Mouse (Mus musculus): Measurements from ENCODE around the gene Usp16.
"Not testable (repeated sequence)": the region's sequence is repeated elsewhere in the genome, so short reads cannot be mapped to it uniquely, and the experiment has no call there.

The Usp16 gene

DNA sequence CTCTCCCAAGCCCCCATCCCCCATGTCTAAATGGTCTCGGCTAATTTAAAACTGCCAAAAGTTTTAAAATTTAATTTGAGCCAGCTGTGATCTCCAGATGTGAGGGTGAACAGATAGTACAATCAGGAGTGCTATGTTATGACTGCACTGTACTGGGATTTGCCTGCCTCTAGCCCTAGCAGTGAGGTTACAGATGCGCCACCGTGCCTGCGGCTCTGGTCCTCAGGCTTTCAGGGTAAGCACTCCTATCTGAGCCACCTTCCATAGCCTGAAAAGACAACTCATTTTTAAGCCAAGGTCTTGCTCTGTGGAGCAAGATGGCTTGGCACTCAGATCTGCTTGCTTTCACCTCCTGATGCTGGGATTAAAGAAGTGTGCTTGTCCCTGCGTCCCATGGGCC lies 29.9 kb downstream of the Usp16 start:
- in situ Hi-C loops (cut with MboI; ENCODE audit: low sequenced_read_pairs), result no loop called here

GRCm38 (mm10) chr16:87486739-87487138 lies 32.2 kb downstream of the Usp16 start:
- in situ Hi-C loops (cut with MboI; ENCODE audit: low sequenced_read_pairs), result no loop called here

DNA sequence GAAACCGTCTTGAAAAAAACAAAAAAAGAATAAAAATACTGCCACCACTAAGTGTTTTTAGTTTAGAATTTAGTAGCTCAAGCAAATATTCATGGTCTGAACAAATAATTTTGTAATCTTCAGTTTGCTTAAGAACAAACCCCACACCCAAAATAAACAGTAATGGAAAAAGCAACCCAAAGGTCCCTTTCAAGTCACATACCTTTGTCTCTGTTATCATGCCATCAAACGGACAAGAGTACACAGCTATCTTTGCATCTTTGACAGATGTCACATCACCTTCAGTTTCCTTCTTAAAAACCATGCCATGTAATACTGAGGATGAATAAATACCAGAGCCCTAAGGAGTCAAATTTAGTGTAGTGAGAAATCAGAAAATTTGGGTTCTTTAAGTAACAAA lies 34.1 kb downstream of the Usp16 start:
- in situ Hi-C loops (cut with MboI; ENCODE audit: low sequenced_read_pairs), result no loop called here

DNA sequence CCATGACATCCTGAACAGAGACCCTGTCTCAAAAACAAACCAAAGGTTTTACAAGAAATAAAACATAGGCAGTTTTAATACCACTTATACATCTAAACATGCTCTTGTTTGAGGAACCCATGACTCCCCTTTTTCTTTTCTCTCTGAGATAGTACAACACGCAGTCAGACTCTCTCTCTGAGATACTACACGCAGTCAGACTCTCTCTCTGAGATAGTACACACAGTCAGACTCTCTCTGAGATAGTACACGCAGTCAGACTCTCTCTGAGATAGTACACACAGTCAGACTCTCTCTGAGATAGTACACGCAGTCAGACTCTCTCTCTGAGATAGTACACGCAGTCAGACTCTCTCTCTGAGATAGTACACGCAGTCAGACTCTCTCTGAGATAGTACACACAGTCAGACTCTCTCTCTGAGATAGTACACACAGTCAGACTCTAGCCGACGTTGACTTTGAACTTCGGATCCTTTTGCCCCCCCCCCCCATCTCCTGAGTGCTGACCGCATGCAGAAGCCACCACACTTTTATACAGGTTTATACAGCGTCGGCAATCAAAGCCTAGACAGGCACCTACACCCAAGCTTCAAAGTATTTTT lies 37.8 kb downstream of the Usp16 start:
- in situ Hi-C loops (cut with MboI; ENCODE audit: low sequenced_read_pairs), result not testable (repeated sequence)

- in situ Hi-C loops (cut with MboI; ENCODE audit: low sequenced_read_pairs), result no loop called here
These were observed 40.6 kb downstream of the Usp16 start for GRCm38 (mm10) chr16:87494955-87495655.

GRCm38 (mm10) chr16:87495716-87496447 lies 41.4 kb downstream of the Usp16 start, which contains the start of gene Cct8:
Cct8 (minus strand) TSS chr16:87495873.
- in situ Hi-C loops (cut with MboI; ENCODE audit: low sequenced_read_pairs), result no loop called here

DNA sequence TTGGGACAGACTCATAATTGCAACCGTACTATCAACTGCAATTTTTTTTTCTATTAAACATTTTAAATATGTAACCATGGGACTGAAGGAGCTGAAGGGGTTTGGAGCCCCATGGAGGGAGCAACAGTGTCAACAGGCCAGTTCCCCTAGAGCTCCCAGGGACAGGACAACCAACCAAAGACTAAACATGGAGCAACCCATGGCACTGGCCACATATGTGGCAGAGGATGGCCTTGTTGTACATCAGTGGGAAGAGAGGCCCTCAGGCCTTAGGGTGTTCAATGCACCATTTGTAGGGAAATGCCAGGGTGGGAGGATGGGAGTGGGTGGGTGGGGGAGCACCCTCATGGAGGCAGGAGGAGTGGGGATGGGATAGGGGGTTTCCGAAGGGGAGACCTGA lies 42.2 kb downstream of the Usp16 start:
- in situ Hi-C loops (cut with MboI; ENCODE audit: low sequenced_read_pairs), result no loop called here

- in situ Hi-C loops (cut with MboI; ENCODE audit: low sequenced_read_pairs), result no loop called here
These were observed 42.7 kb downstream of the Usp16 start for GRCm38 (mm10) chr16:87497171-87497570.

GRCm38 (mm10) chr16:87499556-87499955 lies 45.1 kb downstream of the Usp16 start:
- in situ Hi-C loops (cut with MboI; ENCODE audit: low sequenced_read_pairs), result no loop called here

GRCm38 (mm10) chr16:87501304-87502078 lies 47.0 kb downstream of the Usp16 start:
- in situ Hi-C loops (cut with MboI; ENCODE audit: low sequenced_read_pairs), result no loop called here

GRCm38 (mm10) chr16:87511706-87512105 lies 57.2 kb downstream of the Usp16 start:
- in situ Hi-C loops (cut with MboI; ENCODE audit: low sequenced_read_pairs), result loop anchor here (10.0 kb wide), 1 partner anchor 243 kb away; no protein-coding TSS in a partner anchor

DNA sequence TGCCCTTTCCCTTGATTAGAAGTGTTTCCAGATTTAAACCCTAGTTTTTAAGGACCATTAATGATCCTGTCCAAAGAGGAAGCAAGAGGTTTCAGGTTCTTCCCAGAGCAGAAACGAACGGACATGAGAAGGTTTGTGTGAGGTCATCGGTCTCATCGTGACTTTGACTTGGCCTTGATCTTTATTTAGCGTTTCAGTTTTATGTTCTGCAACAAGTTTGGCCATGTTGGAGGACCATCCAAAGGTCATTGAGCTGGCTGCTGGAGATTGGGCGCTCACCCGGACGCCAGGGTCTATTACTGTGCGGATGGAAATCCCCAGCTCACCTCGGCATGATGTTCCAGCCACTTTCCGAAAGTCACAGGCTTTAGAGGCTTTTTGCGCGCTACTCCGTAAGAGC lies 57.8 kb downstream of the Usp16 start:
- in situ Hi-C loops (cut with MboI; ENCODE audit: low sequenced_read_pairs), result loop anchor here (10.0 kb wide), 1 partner anchor 242 kb away; no protein-coding TSS in a partner anchor

DNA sequence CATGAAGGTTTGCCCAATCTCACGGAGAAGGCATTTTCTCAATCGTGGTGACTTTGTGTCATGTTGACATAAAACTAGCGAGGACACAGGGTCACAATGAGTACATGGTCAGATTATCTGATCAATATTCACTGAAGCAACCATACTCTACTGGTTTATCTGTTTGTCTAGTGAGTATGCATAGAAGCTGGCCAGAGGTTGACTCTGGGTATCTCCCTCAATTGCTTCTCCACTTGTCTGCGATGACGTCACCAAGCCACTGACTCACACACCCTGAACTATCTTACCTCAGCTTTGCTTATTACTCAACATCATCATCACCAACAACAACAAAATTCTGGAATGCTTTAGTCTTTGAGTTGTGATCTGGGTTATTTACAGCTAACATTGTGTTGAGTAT lies 69.7 kb downstream of the Usp16 start:
- in situ Hi-C loops (cut with MboI; ENCODE audit: low sequenced_read_pairs), result no loop called here

DNA sequence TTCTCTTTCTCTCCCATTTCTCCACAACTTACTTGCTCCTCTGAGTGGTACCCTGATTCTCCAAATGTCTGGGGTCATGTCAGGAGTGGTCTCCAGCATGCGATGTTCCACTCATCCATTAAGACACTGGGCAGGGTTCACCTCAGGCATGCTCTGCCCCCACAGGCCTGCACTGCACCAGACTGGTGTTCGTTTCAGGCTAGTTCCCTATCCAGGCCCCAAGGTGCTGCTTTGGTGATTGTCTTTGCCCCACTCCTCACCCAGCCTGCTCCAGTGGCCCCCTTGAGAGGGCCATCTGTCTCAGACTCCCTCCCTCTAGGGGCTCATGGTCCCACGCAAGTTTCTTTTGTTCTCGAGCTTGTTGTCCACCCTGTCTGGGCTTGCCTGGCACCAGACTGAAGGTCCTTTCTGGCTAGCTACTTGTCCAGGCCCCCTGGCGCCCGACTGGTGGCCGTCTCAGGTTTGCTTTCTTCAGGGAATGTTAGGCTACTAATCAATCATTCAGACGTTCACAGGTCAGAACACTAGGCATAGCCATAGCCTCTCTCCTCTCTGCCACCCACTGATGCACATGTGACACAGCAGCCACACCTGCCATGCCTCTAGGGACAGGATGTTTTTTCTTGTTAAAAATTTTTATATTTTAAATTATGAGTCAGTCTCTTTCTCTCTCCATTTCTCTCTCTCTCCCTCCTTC lies 73.2 kb downstream of the Usp16 start:
- in situ Hi-C loops (cut with MboI; ENCODE audit: low sequenced_read_pairs), result no loop called here

- in situ Hi-C loops (cut with MboI; ENCODE audit: low sequenced_read_pairs), result no loop called here
These were observed 74.3 kb downstream of the Usp16 start for GRCm38 (mm10) chr16:87528755-87529154.

Data from CH12F3 (cell line).